Mouse (Mus musculus) retina, postnatal 1 day (tissue): ENCODE results near the gene Lenep.
A peak's percentile ranks its signal among the peaks of the same experiment; 100 is the strongest.
"Not testable (repeated sequence)": the region's sequence is repeated elsewhere in the genome, so short reads cannot be mapped to it uniquely, and the experiment has no call there.

Source experiments
- DNase-seq: peaks from one replicate; pipeline ENCODE4 v3.0.0-alpha.2; 2012

Gene Lenep

DNA sequence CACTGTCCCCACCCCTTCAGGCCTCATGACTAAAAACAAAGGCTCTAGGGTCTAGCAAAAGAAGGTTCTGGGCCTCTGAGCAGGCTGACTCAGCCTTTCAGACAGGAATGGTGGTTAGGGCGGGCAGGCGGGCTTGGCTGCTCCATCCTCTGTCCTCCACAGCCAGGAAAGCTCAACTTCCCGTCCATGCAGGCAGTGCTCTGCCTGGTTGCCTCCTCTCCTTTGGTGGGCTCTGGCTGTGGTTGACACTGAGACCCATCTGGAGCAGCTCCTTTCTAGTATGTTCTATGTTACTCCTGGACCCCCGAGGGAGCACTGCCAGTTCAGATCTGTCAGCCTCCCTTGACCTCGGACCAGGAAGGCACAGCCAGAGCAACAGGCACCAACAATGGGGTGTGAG is at the start of gene Lenep:
Lenep (minus strand) TSS at position 101 of the 400 bp plus-strand sequence.
- DNase-seq, result no peak

DNA sequence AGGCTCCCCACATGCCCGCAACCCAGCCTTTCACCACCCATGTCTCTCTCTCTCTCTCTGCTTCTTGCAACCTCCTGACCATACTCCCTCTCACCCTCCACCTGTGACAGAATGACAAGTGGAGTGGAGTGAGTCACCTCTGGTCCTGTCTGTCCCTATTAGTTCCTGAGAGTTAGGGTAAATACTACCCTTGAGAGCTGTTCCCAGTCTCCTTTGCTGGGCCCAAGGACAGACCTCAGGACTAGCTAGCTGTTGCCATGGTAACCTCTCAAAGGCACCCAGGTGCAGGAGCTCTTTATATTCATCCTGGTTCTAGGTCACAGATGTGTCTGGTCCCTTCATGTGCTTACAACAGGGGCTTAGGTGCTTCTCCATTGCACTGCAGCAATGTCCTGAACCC is 49.3 kb upstream of the Lenep start:
- DNase-seq, result no peak

DNA sequence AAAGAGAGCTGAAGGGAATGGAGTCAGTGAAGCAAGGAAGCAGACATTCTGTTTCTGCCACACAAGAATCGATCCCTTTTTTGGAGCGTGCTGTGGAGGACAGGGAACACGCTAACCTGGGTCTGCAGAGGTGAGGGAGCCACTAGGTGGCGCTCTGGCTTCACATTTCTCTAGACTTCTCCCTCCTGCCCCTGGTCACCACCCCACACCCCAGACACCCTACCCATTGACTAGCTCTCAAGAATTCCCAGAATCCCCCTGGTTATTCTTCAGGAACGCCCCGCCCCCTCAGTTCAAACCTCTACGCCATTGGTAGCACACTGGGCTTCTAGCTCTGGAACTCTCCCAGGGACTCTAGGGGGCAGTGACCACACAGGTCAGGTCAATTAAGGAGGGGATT is 46.9 kb upstream of the Lenep start:
- peak; percentile 86 for DNase-seq

DNA sequence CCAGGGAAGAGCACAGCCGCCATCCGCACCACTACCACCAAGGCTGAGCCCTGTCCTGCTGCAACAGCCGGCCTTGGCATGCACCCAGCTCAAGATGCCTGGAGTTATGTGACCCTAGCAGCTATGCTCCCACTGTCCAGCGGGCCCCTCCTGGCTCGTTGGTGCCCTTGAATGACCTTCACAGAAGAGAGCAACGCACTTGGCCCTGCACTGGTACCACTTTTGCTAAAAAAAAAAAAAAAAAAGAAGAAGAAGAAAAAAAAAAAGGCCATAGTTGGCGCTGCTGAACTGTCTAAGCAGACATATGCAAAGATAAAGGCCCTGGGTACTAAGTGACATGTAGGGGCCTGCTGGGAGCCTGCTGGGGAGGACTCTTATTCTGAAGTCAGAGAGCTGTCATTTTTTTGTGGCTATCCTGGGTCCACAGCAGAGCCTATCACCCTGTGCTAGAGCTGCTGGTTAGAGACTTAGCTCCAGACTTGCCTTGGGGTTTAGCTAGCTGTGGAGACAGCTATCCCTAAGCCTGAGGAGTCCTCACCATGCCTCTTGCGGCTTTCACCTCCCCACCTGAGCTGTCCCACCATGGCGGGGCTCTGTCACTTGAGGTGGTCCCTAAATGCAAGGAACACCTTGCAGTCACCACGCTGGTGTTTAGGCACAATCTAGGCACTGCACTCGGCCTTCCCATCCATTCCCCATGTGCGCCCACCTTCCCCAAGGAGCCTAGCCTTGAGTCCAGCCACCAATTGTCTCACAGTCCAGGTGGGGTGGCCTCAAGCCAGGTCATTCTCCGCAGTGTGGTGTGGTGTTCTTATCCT is 46.3 kb upstream of the Lenep start:
- DNase-seq, result peak; percentile 55

DNA sequence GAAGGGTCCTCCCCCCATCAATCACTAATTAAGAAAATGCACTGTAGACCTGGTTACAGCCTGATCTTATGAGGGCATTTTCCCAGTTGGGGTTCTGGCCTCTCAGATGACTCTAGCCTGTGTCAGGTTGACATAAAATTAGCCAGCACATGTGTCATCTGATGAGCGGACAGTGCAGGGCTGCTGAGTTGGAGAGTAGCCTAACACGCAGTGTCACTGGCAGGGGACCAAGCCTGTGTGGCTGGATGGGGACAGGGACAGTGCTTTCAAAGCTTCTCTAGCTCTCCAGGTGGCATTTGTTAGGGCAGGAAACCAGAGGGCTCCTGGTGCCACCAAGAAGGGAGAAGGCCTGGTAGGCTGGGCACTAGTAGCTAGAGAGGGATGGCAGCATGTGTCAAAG is 38.1 kb upstream of the Lenep start:
- DNase-seq, result no peak

DNA sequence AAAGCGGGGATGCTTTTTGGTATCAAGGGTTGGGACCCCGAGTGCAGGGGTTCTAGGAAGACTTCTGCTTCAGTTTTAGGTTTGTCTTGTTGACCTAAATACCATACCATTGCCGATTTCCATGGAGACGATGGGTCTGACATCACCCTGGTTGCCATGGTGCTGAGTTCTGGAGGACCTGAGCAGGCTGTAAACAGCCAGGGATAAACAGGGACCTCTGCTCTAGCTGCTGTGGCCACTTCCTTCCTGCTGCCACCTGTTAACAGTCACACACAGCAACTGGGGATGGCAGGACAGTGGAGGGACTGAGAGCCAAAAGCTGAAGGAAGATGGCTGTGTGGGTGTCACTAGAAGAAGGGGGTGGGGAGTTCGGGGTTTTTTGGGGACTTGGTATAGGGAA is 34.7 kb upstream of the Lenep start:
- DNase-seq, result peak; percentile 83

DNA sequence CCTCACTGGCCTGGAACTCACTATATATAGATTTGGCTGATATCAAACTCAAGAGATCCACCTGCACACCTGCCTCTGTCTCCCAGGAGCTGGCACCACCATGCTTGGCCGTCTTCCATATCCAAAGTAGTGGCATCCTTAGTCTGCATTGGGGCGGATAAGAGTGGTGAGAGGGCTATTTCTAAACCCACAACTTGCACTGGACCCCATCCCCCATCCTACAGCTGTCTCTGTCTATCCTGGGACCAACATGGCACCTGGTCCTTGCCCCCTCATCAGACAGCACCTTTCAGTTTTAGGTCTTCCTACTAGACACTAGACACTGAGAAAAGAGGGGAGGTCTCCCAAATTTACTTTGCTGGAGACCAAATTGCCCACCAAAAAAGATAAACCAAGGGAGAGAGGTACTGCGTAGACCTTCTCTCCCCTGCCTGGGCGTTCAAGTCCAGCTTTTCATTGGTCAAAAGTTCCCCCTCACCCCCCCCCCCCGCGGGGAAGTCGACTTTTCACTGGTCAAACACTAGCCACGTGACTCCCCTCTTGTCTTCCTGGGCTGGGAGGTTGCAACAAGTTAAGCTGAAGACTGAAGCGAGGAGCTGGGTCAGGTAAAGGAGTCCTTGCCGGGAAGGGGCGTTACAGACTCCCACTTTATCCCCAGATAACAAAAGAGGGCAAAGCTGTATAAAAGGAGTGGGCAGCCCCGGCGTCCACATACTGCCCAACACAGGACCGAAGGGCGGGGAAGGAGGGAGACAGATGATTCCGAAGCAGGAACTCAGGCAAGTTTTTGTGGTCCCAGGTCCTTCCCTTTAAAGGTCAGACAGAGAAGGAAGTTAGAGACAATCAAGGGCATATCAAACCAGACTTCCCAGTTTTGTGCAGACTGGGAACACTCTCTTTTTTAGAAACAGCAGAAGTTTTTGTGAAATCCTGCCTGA is 33.9 kb upstream of the Lenep start, which contains the start of gene Pbxip1:
Pbxip1 (plus strand) TSS at position 531 of the 938 bp plus-strand sequence.
- peak; percentile 92 for DNase-seq

DNA sequence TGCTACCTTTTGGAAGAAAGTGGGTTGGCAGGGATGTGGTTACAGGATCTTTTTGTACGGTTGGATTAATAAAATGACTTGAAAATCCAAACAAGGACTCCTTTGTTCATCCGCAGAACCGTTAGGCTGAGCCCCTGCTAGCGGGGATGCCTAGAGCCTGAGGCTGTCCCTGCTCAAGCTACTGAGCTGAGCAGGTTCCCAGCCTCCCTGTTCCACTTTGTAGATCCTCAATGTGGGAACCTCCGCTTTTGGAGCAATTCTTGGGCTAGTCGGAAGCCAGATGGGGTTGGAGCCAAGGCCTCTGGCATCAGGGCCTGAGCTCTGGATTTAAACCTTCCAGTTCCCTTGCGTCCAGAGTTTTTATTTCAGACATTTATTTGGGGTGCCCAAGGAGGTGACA is 32.4 kb upstream of the Lenep start:
- DNase-seq, result peak; percentile 58

DNA sequence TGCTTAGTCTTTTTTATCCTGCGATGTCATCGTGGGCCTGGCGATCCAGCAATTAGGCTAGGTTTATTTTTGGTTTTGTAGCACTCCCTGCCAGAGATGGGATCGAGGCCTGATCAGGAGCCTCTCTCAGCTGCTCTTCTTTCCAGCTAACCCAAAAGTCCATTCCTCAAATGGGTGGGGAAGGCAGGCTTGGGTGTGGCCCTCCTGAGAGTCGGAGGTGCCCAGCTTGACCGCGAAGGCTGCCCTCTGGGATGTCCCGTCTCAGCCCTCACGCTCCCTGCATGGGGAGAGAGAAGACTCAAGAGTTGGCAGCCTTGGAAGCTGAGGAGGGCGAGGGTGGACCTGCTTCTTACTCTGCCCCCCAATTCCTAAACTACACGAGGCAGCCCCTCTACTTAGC is 31.9 kb upstream of the Lenep start:
- no peak for DNase-seq

DNA sequence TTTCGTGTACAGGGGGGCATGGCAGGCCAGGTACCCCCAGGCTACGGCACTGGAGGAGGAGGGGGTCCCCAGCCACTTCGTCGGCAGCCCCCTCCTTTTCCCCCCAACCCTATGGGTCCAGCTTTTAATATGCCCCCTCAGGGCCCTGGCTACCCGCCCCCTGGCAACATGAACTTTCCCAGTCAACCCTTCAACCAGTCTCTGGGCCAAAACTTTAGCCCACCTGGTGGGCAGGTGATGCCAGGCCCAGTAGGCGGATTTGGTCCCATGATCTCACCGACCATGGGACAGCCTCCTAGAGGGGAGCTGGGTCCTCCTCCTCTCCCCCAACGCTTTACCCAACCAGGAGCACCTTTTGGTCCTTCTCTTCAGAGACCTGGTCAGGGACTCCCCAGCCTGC is 30.0 kb upstream of the Lenep start:
- no peak for DNase-seq

DNA sequence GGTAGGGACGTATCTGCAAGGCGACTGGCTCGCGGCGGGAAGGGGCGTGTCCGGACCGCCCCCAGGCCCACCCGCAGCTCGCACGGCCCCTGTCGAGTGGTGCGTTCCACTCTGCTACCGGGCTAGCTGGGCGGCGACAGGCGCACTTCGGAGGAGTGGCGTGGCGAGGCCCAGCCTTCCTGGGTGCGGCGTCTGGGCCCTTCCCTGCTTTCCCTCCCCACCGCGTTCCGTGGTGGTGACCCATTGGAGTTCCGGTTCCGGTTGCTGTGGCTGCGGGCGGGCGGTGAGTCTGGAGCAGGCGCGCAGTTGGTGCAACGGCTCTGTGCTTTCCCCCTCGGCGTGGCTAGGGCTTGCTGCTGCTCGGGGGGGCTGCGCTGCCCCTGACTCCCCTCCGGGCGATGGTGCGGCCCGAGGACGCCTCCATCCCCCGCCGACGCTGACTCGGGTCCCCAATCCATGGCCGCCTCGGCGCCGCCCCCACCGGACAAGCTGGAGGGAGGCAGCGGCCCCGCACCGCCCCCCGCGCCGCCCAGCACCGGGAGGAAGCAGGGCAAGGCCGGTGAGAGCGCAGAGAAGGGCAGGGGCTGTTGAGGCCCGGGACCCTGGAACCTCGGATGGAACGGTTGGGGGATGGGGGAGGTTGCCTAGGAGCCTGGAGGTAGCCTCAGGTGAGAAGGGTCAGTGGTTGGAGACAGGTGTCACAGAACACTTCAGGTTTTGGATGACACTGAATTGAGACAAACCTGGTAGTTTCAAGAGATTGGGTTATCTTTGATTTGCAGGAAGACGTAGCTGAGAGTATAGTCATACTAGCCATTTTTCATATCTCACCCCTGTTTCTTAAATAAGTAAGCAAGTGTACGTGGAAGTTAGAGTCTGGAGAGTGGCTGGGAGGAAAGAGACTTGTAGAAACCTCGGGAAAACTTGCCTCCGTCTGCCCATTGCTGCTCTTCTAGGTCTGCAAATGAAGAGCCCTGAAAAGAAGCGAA is 27.9 kb upstream of the Lenep start, which contains the start of gene Pygo2:
Pygo2 (plus strand) TSS at position 44 of the 989 bp plus-strand sequence.
- peak; percentile 97 for DNase-seq

DNA sequence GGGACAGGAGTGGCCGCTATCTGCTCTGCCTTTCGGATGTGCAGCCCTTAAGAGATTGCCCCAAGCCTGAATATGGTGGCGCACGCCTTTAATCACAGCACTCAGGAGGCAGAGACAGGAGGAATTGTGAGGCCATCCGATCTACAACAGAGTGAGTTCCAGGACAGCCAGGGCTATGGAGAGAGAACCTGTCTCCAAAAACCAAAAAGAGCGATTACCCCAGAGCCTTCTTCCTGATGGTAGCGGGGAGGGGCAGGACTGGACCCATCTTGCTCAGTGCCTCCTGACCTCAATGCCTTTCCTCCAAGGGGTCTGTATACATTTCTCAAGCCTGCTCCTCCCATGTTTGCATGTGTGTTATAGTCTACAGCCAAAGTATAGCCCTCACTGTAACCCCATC is 26.4 kb upstream of the Lenep start:
- DNase-seq, result not testable (repeated sequence)

DNA sequence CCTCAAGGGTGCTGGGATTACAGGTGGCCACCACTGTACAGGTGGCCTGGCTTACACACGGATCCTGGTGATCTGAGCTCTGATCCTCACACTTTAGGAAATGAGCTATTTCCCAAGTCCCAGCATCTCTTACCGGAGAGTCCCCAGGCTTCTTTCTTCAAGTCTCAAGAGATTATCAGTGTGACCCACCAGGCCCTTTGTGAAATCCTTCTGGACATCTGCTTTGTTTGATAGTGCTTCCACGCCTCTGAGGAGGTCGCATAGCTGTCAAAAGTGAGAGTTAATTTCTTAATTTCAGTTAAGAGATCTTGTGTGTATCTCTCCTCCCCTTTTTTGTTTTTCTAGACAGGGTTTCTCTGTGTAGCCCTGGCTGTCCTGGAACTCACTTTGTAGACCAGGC is 23.3 kb upstream of the Lenep start:
- no peak for DNase-seq

DNA sequence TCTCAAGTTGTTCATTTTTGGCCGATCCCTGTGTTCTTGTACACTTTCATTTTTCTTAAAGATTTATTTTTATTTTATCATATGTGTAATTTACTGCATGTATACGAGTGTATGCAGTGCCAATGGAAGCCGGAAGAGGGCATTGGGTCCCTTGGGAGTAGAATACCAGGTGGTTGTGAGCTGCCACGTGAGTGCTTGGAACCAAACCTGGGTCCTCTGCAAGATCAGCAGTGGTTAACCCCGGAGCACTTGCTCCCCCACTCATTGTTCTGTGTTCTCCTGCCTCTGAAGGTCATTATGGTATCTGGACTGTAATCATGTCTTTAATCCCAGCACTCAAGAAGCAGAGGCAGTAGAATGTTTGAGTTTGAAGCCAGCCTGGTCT is 22.5 kb upstream of the Lenep start:
- no peak for DNase-seq

DNA sequence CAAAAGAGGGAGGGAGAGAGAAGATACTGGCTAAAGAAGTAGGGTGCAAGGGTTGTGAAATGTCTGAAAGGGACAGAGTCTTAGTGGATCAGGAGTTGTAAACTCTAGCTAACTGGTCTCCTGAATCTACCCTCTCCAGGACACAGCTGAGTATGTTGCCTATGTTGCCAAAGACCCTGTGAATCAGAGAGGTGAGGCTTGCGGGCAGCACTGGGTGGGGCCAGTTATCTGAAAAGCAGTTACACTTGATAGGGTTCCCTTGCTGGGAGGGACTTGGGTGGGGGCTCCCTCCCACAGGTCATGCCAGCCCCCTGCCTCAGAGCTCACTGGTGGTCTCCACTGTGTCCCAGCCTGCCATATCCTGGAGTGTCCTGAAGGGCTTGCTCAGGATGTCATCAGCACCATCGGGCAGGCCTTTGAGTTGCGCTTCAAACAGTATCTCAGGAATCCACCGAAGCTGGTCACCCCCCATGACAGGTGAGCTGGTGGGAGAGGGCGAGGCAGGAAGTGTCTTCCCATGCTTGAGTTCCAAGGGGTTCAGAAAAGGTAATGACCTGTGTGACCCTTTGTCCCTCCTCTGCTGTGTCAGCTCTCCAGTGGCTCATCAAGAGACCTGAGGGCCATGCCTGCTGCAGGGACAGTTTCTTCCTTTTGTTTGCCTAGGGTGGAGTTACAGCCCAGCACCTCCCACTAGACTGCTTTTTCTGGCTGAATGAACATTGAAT is 22.0 kb upstream of the Lenep start:
- DNase-seq, result no peak

DNA sequence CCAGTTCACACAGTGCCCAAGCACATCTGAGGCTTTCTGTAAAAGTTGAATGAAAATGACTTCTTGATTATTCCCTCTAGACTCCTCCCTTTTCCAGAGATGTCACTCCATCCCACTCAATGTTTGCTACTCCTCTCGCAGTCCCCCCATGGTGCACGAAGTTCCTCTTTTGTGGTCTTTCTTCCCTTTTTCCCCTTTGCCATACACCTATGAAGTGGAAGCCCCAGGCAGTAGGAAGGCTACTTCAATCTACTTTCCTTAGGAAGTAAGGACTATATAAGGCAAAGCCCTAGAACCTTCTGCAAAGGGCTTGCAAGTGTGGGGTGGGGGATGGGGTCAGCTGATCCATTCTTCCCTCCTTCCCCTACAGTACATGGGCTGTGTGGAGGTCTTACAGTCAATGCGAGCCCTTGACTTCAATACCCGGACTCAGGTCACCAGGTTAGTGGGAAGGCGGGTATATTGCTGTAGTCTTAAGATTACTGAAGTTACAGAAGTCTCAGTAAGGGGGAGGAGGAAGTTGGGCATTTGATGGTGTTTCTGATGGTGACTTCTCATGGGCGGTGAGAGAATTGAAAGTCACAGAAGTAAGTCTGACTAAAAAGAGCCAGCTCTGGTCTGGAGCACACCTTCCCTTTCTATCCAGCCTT is 20.1 kb upstream of the Lenep start:
- DNase-seq, result no peak

DNA sequence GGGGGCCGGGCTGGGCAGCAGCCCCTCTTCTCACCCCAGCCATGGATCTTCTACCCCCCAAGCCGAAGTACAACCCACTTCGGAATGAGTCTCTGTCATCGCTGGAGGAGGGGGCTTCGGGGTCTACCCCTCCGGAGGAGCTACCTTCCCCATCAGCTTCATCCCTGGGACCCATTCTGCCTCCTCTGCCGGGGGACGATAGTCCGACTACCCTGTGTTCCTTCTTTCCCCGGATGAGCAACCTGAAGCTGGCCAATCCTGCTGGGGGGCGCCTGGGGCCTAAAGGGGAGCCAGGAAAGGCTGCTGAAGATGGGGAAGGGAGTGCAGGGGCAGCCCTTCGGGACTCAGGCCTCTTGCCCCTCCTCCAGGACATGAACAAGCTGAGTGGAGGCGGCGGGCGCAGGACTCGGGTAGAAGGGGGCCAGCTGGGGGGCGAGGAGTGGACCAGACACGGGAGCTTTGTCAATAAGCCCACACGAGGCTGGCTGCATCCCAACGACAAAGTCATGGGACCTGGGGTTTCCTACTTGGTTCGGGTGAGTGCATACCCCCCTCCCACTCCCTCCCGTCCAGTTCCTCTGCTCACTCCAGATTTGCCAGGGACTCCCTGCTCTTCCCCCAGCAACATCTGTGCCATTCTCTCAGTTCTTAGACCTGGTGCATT is 19.3 kb upstream of the Lenep start:
- DNase-seq, result no peak

DNA sequence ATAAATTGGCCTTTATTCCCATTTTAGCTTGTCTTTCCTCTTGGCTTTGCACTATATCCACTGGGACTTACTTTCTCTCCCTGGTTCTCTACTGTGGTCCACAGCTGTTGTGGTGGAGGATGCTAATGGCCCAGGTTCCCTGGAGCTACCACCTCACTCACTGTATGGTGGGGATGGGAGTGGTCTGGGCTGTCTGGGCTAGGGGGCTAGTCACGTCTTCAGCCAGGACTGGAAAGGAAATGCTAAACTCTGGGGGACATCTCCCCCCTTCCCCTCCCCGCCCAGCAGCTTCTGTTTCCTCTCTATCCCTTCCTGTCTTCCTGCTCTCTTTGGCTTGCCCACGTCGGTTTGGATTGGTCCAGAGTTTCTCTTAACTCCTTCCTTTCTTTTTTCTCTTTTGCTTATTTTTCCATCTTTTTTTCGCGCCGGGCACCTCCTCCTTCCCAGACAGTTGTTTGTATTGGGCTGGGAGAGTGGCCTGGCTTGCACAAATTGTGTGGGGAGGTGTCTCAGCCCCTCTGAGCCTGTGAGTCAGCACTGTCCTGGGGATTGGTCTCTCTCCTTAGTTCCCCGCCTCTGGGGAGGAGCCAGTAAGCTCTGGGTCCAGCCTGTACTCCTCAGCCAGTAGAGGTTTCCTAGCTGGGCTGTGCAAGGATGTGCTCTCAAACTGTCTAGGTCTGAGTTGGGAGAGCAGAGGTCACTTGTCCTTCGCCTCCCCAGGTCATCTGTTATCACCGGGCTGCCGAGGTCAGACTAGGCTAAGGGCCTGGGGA is 18.6 kb upstream of the Lenep start:
- DNase-seq, result peak; percentile 73

DNA sequence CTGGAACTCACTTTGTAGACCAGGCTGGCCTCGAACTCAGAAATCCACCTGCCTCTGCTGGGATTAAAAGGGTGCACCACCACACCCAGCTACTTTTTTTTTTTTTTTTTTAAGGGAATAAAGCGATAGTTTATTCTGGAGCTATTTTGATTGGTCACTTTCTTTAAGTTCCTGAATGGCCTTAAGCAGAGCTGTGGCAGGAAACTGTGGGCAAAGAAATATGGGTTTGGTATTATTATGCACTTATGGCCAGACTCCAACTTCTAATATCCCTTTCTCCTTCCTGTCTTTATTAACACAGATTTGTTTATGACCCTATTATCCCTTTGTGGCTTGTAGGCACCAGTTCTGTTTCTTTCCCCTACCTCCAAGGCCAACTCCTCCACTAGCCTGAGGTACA is 17.8 kb upstream of the Lenep start:
- no peak for DNase-seq

DNA sequence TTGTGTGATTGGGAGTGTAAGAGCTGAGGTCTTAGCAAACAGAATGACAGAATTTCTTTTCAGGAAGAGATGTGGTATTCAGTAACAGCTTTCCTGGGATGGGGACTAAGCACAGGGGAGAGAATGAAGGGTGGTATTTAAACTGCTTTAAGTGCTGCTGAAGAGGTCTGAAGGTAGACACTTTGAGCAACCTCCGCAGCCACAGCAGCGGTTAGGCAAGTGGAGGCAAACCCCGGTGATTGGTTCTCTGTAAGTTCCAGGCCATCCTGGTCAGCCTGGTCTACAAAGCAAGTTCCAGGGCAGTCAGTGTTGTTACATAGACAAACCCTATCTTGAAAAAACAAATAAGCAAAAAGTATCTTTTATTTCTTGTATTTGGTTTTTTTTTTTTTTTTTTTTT is 17.4 kb upstream of the Lenep start:
- DNase-seq, result no peak
